Mouse (Mus musculus): ENCODE data around the gene Gm20509.

- no peak for TF ChIP-seq POLR2A (IDR thresholded peaks at IDR 0.05; ENCODE audit: borderline replicate concordance, extremely low read depth, low read depth, low read length)
- no peak for TF ChIP-seq CTCF (IDR thresholded peaks at IDR 0.05; ENCODE audit: insufficient read depth, low read length)
Measured at GRCm38 (mm10) chr9:73102181-73102580, at the start of gene Gm20509.
